Mouse (Mus musculus) retina, adult 2 months (tissue): ENCODE data around the gene Cmtm2a.
"Not testable (repeated sequence)": the region's sequence is repeated elsewhere in the genome, so short reads cannot be mapped to it uniquely, and the experiment has no call there.

Experiments
- DNase-seq: peaks from one replicate; pipeline ENCODE4 v3.0.0-alpha.2; 2012; ENCODE audit warnings: low read depth, low spot score

The Cmtm2a gene

GRCm38 (mm10) chr8:104301577-104301976 is 8.6 kb upstream of the Cmtm2a start:
- DNase-seq = not testable (repeated sequence)

- DNase-seq = no peak
These were observed 1.4 kb upstream of the Cmtm2a start for GRCm38 (mm10) chr8:104294396-104294795.

DNA sequence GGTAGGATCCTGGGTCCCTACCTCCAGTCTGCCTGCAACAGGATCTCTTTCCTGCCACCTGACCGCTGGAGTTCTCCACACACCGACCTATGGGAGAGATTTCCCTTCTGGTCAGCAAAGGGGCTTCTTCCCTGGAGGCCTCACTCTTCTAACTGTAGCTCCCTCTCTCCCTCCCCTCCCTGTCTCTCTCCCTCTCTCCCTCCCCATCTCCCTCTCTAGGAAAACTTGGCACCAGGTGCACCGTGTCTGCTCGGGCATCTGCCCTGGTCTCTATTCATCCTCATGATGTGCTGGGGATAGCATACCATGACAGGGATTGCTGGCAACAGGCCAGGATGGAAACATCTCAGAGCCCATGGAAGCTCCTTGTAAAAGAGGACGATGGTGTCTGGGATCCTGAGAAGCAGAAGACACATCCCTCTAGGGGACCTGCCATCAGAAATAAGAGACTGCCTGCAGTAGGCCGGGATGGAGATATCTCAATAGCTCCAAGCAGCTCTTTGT is 24.0 kb downstream of the Cmtm2a start:
- no peak for DNase-seq

GRCm38 (mm10) chr8:104268368-104268767 is 24.6 kb downstream of the Cmtm2a start:
- DNase-seq = no peak

DNA sequence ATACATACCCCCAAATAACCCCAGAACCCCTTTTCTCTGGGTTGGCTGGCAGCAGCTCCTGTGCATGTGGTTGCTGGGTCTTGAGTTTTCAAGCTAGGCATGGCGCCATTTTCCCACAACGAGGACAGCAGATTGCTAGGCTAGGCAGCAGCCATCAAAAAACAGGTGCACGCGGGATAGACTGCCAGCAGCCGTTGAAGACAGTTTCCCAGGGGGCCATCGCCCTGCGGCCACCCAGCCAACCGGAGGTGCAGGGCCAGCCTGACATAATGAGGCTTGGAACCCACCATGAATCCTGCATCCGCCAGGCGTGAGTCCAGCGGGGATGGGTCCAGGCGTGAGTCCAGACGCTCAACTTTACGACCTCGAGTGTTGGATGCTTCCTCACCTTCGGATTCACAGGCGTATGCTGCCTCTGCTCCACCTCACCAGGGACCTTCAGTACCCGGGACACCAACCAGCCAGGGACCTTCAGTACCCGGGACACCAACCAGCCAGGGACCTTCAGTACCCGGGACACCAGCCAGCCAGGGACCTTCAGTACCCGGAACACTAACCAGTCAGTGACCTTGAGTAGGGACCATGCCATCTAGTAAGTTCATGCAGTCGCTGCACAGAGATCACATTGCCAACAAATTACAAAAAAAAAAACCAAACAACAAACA is 28.6 kb downstream of the Cmtm2a start:
- not testable (repeated sequence) for DNase-seq

DNA sequence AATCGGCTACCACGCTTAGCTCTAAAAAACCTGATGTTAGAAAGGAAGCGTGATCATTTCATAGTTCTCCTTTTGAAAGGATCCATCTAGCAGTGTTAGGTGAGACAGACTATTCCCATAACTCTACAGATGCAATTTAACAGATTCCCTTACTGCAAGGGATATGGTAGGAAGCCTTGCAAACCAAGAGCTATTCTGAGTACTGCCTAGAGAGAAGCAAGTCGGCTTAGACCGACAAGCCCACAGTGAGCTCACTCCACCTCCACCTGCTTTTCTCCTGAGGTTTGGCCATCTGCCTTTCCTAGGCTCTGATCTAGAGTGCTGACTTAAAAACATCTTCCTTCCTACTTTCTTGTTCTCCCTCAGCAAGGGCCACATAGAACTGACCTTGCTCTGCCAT is 31.2 kb downstream of the Cmtm2a start:
- not testable (repeated sequence) for DNase-seq

GRCm38 (mm10) chr8:104253016-104253415 is 40.0 kb downstream of the Cmtm2a start:
- no peak for DNase-seq

- DNase-seq = no peak
These were observed 41.5 kb downstream of the Cmtm2a start for GRCm38 (mm10) chr8:104251461-104251860.

DNA sequence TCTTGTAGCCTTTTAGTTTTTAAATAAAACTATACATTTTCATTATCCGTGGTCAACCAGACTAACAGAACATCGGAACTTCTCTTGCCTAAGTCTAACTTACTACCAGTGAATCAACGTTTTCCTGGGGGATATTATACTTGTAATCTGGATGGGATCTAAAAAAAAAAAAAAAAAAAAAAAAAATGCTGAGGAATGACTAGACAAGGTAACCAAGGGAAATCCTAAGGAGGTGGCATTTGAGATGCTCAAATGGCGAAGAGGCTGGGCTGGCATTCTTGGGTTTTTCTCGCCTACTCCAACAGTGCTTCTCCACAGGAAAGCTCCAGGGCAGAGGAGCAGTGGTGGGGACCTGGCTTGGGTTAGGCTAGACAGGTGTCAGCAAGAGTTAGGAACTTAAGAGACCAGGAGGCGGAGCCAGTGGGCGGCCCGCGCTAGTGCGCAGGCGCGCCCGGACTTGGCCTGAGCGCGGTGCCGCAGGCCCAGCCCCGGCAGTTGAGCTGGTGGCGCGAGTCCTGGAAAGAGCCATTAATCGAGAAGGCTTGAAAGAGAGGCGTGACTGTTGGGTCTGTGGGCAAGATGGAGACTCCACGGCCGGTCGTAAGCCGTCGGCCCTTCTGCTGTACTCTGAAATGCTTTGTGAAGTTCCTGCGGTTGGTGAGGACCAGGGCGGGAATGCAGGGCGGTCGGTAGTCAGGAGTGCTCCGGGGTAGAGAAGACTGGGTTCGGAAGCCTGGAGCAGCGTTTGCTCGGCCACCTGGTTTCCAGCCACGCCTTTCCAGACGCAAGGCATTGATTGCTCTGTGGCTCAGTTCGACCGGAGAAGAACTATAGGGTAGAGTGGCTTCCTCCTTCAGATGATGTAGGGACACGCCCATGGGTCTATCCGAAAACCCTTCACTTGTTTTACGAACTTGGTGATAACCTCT is 42.3 kb downstream of the Cmtm2a start, which contains the start of gene Cklf:
Gene Cklf, plus strand, starts transcription at position 423 of the 929 bp plus-strand sequence.
- peak; percentile 79 for DNase-seq

DNA sequence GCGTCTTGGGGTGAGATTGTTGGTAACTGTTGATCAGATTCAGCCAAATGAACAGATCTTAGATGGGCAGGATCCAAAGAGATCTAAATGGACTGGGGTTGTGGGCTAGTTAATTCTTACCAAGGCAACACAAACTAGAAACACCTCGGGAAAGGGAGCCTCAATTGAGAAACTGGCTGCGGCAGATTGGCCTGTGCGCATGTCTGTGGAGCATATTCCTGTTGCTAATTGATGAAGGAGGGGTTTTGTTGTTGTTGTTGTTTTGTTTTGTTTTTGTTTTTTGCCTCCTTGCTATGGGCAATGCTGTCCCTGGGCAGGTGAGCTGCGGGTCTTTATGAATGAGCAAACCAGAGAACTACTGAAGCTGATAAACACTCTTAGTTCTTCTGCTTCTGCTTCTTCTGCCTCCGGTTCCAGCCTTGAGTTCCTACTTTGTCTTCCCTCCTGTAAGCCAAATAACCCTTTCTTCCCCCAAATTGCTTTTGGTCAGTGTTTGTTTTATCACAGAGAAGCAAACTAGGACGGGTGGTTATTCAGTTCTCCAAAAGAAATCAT is 43.5 kb downstream of the Cmtm2a start:
- DNase-seq = no peak

DNA sequence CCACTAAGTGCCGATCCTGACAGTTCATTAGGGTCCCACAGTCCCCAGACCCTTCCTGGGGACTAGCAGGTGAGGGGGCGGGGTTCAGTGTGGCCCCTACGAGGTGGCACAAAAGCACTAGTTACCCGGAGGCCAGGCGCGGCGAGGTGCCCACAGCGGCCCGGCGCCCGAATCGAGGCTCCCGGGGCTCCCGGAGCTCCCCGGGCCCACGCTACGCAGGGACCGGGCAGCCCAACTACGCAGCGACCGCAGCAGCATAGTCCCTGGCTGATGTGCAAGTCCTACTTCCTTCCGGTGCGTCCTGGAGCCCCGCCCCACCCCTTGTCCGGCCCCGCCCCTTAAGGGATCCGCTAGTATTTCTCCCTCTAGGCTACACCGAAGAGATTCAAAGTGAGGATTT is 44.7 kb downstream of the Cmtm2a start, which contains the start of gene Tk2:
Gene Tk2, minus strand, starts transcription at position 283 of the 400 bp plus-strand sequence.
- peak; percentile 55 for DNase-seq

GRCm38 (mm10) chr8:104247908-104248275 is 45.1 kb downstream of the Cmtm2a start:
- no peak for DNase-seq

DNA sequence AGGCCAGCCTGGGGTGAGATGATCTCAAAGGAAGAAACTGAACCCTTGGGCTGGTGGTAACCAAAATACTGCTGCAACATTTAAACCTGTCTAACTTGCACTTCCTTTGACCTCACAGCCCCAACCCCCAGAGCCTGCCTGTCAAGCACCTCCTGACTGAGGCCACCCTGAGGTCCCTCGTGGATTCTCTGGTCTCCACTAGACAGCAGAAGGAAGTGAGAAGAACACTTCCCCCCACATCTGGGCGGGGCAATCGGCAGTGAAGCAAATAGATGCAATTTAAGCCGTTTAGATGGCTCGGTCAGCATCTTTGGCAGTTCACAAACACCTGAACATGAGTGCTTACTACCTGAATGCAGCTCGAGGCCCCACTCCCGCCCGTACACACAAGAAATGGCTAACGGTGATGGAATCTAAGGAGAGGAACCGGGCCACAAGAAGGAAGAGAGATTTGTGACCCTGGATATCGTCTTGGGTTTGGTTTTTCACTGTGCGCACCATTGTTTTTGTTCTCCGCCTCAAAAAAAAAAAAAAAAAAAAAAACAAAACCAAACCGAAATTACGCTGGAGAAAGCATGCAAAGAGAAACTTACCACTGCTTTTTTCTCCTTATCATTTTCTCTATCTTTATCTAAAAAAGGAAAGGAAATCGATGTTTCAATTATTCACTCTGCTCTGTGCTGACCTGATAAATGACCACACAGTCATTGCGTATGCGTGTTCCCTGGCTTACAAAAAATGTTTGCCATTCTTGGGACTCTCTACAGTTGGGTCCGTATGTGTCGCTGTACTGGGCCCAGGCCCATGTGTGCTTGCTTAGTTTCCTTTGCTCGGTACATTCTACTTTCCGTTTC is 45.7 kb downstream of the Cmtm2a start:
- DNase-seq = no peak

- no peak for DNase-seq
These were observed 46.4 kb downstream of the Cmtm2a start for GRCm38 (mm10) chr8:104246621-104247020.

GRCm38 (mm10) chr8:104242038-104242644 is 50.8 kb downstream of the Cmtm2a start:
- DNase-seq = no peak

DNA sequence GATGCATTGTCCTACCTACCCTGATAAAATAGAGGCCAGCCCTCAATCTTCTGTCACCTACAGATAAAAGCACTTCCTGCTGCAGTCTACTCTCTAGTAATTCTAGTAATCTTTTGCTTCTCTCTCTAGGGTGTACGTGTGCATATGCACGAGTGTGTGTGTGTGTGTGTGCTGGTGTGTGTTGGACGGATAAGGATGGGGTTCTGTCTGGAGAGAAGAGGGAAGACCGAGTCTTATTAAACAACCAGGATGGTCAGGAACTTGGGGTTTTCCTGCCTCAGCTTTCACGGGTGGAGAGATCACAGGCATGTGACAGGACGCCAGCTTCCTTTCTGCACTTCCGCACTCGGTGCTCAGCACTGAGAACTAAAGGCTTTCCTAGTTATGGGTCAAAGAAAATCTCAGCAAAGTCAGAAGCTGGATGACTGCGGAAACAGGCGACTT is 53.5 kb downstream of the Cmtm2a start:
- no peak for DNase-seq

DNA sequence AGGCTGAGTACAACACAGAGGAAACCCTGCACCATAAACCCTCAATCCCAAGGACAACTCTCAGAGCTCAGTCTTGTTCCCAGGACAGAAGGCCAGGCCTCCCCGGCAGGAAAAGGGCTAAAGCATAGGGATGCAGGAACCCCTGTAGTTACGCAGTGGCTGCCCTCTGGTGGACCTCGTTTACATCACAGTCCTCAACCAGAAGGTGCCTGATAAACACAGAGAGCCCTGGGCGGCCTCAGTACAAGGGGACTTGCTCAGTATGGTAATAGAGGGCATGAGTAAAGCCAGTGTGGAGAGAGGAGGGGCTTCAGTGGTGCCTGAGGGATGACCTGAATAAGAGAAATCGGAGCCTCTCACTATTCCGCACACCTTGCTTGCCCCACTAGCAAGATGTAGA is 58.4 kb downstream of the Cmtm2a start:
- no peak for DNase-seq

DNA sequence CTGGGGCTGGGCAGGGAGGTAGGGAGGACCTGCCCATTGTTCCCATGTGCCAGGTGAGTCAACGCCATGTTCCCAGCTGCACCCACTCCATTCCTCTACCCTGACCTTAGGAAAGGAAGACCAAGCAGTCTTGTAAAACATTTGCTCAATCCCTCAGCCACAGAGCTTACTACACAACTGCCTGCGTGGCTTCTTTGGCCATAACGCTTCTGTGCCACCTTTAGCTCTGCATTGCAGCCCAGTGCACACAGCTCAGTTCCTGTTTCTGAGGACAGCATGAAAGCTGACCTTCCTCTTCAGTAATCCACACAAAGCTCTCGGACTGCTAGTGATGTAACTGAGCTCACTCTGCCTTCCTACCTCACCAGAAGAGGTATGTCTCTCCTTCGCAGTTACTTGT is 60.1 kb downstream of the Cmtm2a start:
- DNase-seq = no peak

DNA sequence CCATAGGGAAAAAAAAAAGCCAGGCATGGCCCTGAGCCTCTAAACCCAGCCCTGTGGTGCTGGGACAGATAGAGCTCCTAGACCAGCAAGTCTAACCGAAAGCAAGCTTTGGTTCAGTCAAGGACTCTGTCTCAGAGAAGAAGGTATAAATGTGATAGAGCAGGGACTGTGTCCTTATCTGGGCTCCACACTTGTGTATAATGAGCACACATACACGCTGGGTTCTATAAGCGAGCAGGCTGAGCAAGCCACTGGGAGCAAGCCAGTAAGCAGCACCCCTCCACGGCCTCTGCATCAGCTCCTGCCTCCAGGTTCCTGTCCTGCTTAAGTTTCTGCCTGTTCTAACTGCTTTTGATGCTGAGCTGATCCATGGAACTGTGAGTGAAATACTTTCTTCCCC is 60.9 kb downstream of the Cmtm2a start:
- DNase-seq = no peak
